Mouse (Mus musculus) layer of hippocampus, postnatal 10 days (tissue): ENCODE measurements around the gene Snx29. TPM values are rescaled to one million over a fixed set of nuclear protein-coding genes. Genes with fewer than 3 reads are reported as not detected.
"Not testable (repeated sequence)": the region's sequence is repeated elsewhere in the genome, so short reads cannot be mapped to it uniquely, and the experiment has no call there.

Experiments used
- DNase-seq, 2 experiments: peaks; one replicate each; pipeline ENCODE4 v3.0.0; 2021; ENCODE audit warnings: low spot score in 2 of 2
- total RNA-seq, 2 experiments: library from RNA; stranded (reverse); gene quantifications; 2 replicates each; pipeline ENCODE4 v1.2.3; 2021

The Snx29 gene
- total RNA-seq, 2 experiments from 2014 or later = 33.1 to 33.4 TPM

GRCm38 (mm10) chr16:11530466-11531194, 207.9 kb downstream of the Snx29 start:
- DNase-seq = no peak

GRCm38 (mm10) chr16:11531441-11531840, 208.7 kb downstream of the Snx29 start:
- no peak for DNase-seq

- peak; percentile 44 to 58 for DNase-seq
These were observed 209.9 kb downstream of the Snx29 start for GRCm38 (mm10) chr16:11532592-11532991.

- DNase-seq = no peak
These were observed 210.7 kb downstream of the Snx29 start for GRCm38 (mm10) chr16:11533441-11533840.

GRCm38 (mm10) chr16:11537663-11538062, 215.0 kb downstream of the Snx29 start:
- no peak for DNase-seq

- no peak for DNase-seq
These were observed 215.5 kb downstream of the Snx29 start for GRCm38 (mm10) chr16:11538191-11538590.

GRCm38 (mm10) chr16:11540961-11541360, 218.3 kb downstream of the Snx29 start:
- no peak for DNase-seq

- DNase-seq = no peak
These were observed 219.1 kb downstream of the Snx29 start for GRCm38 (mm10) chr16:11541769-11542168.

- DNase-seq = no peak
These were observed 227.5 kb downstream of the Snx29 start for GRCm38 (mm10) chr16:11550043-11550725.

GRCm38 (mm10) chr16:11561714-11562113, 239.0 kb downstream of the Snx29 start:
- DNase-seq = no peak

GRCm38 (mm10) chr16:11563846-11564245, 241.1 kb downstream of the Snx29 start:
- no peak for DNase-seq

GRCm38 (mm10) chr16:11565126-11565525, 242.4 kb downstream of the Snx29 start:
- no peak for DNase-seq

GRCm38 (mm10) chr16:11567594-11567993, 244.9 kb downstream of the Snx29 start:
- no peak for DNase-seq

GRCm38 (mm10) chr16:11568095-11568494, 245.4 kb downstream of the Snx29 start:
- no peak for DNase-seq

- no peak for DNase-seq
These were observed 245.9 kb downstream of the Snx29 start for GRCm38 (mm10) chr16:11568601-11569000.

- DNase-seq = no peak
These were observed 246.4 kb downstream of the Snx29 start for GRCm38 (mm10) chr16:11569127-11569526.

GRCm38 (mm10) chr16:11570072-11570471, 247.4 kb downstream of the Snx29 start:
- DNase-seq = no peak

GRCm38 (mm10) chr16:11574517-11574916, 251.8 kb downstream of the Snx29 start:
- DNase-seq = no peak

- DNase-seq = not testable (repeated sequence)
These were observed 253.0 kb downstream of the Snx29 start for GRCm38 (mm10) chr16:11575733-11576132.

- no peak for DNase-seq
These were observed 255.0 kb downstream of the Snx29 start for GRCm38 (mm10) chr16:11577541-11578255.

GRCm38 (mm10) chr16:11579676-11580098, 257.0 kb downstream of the Snx29 start:
- peak; percentile 64 to 72 for DNase-seq
